Mouse (Mus musculus) cortical plate, adult 2 months (tissue): ENCODE data around the gene Rasgef1c. TPM values are rescaled to one million over a fixed set of nuclear protein-coding genes. Genes with fewer than 3 reads are reported as not detected.

ENCODE experiments used
- H3K27ac ChIP-seq: fragments of 200-500 bp; 2 replicates; pipeline ENCODE4 v1.5.1; 2012; ENCODE audit warnings: low read length, control low read depth, inconsistent platforms; ENCODE audit not compliant: insufficient read depth
- H3K4me1 ChIP-seq: fragments of 200-500 bp; 2 replicates; pipeline ENCODE4 v1.6.1; 2011; ENCODE audit warnings: low read length; ENCODE audit not compliant: control insufficient read depth, insufficient read depth
- H3K4me3 ChIP-seq: fragments of 200-500 bp; 2 replicates; pipeline ENCODE4 v1.5.1; 2011; ENCODE audit warnings: mild to moderate bottlenecking, low read length, control low read depth; ENCODE audit not compliant: insufficient read depth
- CTCF ChIP-seq: fragments of 200-500 bp; IDR thresholded peaks from 2 replicates; pipeline ENCODE4 v1.5.1; 2011; ENCODE audit warnings: mild to moderate bottlenecking, control low read depth, low read length; ENCODE audit not compliant: insufficient read depth; ENCODE audit errors: extremely low read depth
- POLR2A ChIP-seq: fragments of 200-500 bp; IDR thresholded peaks from 2 replicates; pipeline ENCODE4 v1.6.1; 2011; ENCODE audit warnings: mild to moderate bottlenecking, low read length, control low read depth; ENCODE audit not compliant: insufficient read depth; ENCODE audit errors: extremely low read depth
- polyA plus RNA-seq: library from polyadenylated mRNA; depleted of rRNA; stranded (reverse); fragments of >200 nt; gene quantifications from 2 replicates; pipeline ENCODE4 v1.2.3, GENCODE M21; 2012; rRNA removed

Gene Rasgef1c
- polyA plus RNA-seq, result 38.6 and 38.8 TPM in 2 replicates

DNA sequence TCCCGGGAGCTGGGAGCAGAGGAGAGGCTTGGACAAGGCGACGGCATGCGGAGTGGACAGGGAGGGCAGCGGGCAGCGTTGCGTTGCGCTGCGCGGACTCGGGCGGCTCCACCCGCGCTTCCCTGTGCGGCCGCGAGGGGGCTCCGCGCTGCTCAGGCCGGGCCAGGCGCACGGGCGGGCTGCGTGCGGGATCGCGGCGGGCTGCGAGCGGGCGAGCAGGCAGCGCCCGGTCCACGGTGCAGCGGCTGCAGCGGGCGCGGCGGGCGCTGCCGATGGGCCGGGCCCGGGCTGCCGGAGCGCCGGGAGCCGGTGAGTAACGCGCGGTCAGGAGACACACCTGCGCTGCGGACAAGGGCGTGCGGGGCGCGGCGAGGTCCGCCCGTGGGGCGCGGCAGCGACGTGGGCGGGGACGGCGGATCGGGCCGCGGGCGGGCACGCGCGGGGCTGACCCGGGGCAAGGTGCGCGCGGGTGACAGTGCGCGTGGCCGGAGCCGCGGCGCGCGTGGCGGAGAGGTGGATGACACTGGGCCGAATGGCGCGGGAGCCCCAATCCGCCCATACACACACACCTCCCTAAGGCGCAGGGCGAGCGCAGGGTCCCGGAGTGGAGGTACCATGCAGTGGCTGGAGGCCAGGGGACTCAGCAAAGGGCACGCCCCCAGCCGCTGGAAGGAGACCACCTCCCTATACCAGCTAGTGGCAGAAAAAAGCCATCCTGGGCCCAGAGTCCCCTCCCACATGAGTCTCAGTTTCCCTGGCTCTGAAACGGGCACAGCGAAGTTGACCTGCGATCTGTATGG, at the start of gene Rasgef1c:
Rasgef1c (plus strand) TSS at position 177 of the 800 bp plus-strand sequence.
- H3K4me1 ChIP-seq, result no peaks in the 10 kb centered on the region
- H3K27ac ChIP-seq, result no peak within 1 kb of the TSS
- H3K4me3 ChIP-seq, result peak within 1 kb of the TSS; percentile 57
- TF ChIP-seq CTCF (no peak), POLR2A (no peak)

DNA sequence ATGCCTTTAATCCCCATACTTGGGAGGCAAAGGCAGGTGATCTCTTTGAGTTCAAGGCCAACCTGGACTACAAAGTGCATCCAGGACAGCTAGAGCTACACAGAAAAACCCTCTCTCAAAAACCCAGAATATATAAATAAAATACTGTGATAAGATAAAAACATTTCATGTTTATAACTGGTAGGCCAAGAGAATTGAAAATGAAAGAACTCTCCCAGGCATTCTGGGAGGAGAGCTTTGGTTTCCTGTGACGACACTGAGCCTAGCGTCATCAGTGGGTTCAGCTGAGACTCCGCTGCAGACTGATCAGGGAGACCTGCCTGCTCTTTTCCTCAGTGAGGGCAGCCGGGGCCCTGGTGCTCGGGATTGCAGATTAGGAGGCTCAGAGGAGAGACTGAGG, 46.5 kb upstream of the Rasgef1c start:
- no peak for TF ChIP-seq CTCF
- no peak for TF ChIP-seq POLR2A
- Histone ChIP-seq H3K27ac (no peak overlapping the region), H3K4me1 (peaks cover 2% of the 10 kb centered on the region; the same call in 1 of the 2 replicates), H3K4me3 (no peak overlapping the region)

- Histone ChIP-seq H3K27ac (no peak overlapping the region), H3K4me1 (no peaks in the 10 kb centered on the region), H3K4me3 (no peak overlapping the region)
- TF ChIP-seq POLR2A, result no peak
- no peak for TF ChIP-seq CTCF
These were observed 40.5 kb upstream of the Rasgef1c start for GRCm38 (mm10) chr11:49861139-49861538.

DNA sequence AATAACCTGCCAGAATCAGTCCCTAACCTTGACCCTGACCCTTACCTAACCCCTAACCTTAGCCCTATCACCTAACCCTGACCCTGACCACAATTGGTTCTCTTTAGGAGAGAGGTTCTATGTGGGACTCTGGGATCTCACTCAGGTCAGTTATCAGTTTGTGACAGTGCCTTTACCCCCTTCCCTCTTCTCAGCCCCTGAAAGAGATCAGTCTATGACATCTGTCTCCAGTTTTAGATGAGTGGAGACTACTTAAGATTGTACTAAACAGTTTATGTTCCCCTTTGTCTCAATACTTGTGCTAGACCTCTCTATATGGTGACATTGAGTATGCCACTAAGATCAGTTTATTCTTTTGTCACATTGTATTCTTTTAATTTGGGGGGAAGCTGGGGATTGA, 37.7 kb upstream of the Rasgef1c start:
- TF ChIP-seq CTCF, result no peak
- TF ChIP-seq POLR2A, result no peak
- H3K4me1 ChIP-seq, result no peaks in the 10 kb centered on the region
- H3K4me3 ChIP-seq, result no peak overlapping the region
- no peak overlapping the region for H3K27ac ChIP-seq

GRCm38 (mm10) chr11:49867320-49867719, 34.3 kb upstream of the Rasgef1c start:
- Histone ChIP-seq H3K27ac (no peak overlapping the region), H3K4me1 (no peaks in the 10 kb centered on the region), H3K4me3 (no peak overlapping the region)
- no peak for TF ChIP-seq CTCF
- TF ChIP-seq POLR2A, result no peak

- Histone ChIP-seq H3K4me3 (no peak overlapping the region), H3K27ac (no peak overlapping the region), H3K4me1 (no peaks in the 10 kb centered on the region)
- TF ChIP-seq POLR2A (no peak), CTCF (peak; percentile 65)
These were observed 31.9 kb upstream of the Rasgef1c start for GRCm38 (mm10) chr11:49869762-49870161.

DNA sequence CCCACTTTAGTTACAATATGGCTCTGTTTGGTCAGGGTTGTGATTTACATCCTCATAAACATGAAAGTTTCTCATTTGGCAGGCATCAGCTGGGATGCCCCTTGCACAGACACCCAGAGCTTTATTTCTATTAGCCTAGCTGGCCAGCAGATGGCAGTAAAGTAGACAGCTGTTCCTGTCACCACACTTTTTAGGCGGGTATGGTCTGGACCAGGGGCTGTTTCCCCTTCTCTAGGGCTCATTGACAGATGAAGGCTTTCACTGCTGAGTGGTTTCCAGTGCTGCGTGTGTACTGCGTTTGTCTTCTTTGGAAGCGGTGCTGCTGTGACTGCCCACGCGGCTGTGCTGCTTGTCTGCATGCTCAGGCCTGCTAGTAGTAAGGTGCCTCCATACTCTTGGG, 29.7 kb upstream of the Rasgef1c start:
- H3K4me3 ChIP-seq, result no peak overlapping the region
- H3K27ac ChIP-seq, result no peak overlapping the region
- peaks cover 3% of the 10 kb centered on the region for H3K4me1 ChIP-seq
- TF ChIP-seq CTCF, result peak; percentile 50
- TF ChIP-seq POLR2A, result no peak

GRCm38 (mm10) chr11:49872779-49873178, 28.9 kb upstream of the Rasgef1c start:
- TF ChIP-seq POLR2A (no peak), CTCF (no peak)
- Histone ChIP-seq H3K27ac (no peak overlapping the region), H3K4me3 (no peak overlapping the region), H3K4me1 (peaks cover 6% of the 10 kb centered on the region)

DNA sequence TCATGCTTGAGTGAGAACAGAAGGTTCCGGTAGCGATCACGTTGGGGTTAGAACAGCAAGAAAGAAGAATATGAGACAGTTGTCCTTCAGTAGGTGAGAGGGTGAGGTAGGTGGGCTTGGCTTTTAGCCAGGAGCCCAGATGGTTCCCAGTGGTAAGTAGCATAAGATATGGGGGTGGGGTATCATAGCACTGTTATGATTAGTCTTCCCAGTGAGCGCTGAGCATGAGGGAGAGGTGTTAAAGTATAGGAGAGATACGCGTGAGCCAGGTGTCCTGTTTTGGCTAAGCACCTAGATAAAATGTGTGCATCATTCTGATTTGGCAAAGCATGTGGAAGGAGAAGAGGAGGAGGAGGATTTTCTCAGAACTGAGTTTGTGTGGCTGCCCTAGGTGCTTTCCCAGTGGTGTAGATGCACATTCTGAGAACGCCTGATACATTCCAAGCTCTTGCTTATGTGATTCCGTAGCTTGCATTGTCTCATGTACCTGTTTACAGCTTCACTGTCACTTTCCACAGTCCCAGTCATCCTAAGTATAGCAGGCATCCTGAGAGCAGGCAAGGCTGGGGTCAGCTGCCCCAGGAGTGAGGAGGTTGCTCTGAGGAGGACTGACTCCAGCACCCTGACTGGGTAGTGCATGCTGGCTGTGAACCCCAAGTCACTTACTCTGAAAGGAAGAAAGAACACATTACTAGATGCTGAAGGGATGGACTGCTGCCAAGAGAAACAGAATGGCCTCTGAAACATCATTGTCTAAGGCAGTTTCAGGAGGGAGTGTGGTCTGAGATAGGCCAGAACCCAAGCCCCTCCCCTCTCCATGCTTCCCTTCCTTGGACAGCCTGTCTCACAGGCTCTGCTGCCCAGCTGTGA, 24.5 kb upstream of the Rasgef1c start:
- Histone ChIP-seq H3K4me1 (peaks cover 6% of the 10 kb centered on the region), H3K27ac (no peak overlapping the region), H3K4me3 (no peak overlapping the region)
- TF ChIP-seq CTCF, result no peak
- no peak for TF ChIP-seq POLR2A
